Mouse (Mus musculus) c-Kit-positive CD71-negative TER-119-negative erythroid progenitor cells, embryonic 14.5 days (primary cell): ENCODE data around the gene Btbd9.
A peak's percentile ranks its signal among the peaks of the same experiment; 100 is the strongest.

Experiments used
- DNase-seq: peaks from one replicate; pipeline ENCODE4 v3.0.0-alpha.2; 2013; ENCODE audit warnings: low read depth

Btbd9 gene

DNA sequence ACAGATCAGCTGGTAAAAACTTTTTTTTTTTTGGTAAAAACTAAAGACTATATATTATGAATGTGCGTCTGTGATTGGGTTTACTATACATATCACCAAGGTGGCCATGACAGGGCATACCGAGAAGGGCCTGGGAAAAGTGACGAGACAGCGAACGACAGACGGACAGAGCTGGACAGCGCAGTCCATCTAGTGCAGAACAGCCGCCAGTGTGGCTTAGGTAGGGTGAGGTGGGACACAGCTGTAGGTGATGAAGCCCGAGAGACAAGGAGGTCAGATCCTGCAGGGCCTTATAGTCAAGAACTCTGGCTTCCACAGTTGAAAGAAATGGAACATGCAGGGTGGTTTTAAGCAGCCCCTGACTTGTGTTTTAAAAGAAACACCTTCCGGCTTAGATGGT is 94.9 kb downstream of the Btbd9 start:
- no peak for DNase-seq

DNA sequence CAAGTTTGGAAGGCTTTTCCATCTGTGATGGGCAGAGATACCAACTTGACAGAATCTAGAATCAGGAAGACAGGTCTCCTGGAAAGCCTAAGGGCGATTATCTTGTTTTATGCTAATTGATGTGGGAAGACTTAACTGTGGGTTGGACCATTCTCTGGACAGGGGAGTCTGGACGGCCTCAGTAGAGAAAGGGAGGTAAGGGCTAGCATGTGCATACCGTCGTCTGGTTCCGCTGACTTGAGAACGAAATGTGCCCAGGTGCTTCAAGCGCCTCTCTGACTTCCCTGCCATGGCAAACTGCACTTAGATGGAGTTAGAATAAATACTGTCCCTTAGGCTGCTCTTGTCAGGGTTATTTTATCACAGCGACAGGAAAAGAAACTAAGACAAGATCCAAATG is 95.9 kb downstream of the Btbd9 start:
- no peak for DNase-seq

DNA sequence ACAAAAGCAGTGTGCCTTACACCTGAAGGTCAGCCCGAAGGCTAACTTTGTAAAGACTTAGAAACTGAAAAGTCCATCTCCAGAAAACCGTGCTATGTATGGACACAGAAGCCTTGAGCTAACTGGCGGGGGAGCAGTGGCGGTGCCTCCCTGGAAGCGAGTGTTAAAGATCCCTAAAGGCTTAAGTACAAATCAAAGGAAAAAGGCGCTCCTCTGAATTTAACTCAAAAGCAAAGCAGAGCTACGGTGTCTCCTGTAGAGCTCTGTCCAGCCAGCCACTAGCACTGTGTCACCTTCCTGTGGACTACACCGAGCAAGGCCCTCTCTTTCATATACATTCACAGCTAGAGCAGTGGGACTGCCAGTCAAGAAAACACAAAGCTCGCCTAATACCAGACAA is 98.1 kb downstream of the Btbd9 start:
- DNase-seq = no peak

DNA sequence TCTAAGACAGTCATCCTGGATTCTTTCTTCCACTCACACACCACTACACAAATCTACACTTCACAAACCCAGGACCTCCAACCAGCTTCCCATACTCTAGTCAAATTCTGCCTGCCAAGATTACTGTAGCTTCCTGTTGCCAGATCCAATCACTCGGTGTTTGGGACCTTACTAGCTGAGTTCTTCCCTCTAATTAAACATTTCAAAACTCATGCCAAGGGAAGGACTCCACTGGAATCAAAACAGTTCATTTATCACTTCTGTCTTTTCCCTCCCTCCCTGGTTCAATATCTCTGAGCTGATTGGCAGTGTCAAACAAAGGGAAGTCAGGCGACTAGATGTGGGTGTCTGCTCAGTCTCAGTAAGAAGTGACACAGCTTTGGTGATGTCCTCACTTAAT is 101.7 kb downstream of the Btbd9 start:
- no peak for DNase-seq

DNA sequence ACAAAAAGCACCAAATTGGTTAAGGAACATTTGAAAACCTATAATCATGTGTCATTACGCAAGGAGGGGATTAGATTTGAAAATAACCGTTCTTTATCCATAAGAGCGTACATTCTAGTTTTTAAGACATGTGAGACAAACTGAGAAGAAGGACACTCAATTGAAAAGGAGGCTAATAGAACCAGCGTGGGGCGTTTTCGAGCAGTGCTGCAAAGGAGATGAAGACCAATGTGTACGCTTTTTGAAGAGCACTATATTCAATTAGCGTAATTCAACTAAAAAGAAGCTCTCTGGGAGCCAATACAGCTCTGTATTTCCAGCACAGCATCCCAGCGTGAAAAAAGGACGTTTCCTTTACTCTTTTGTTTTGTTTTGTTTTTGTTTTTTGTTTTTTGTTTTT is 103.5 kb downstream of the Btbd9 start:
- DNase-seq = no peak

DNA sequence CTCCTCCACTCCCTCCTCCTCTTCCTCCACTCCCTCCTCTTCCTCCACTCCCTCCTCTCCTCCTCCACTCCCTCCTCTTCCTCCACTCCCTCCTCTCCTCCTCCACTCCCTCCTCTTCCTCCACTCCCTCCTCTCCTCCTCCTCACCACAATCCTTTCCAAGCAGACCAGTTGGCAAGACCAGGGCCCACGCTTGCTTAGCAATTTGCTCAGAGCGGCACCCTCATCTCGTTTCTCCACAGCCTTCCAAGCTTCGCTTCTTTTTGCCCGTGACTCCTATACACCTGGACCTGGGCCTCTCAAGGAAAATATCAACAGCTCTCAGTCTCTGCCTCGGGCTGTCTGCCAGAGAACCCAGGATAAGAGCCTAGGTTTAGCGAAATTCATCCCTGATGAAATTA is 104.8 kb downstream of the Btbd9 start:
- DNase-seq = no peak

DNA sequence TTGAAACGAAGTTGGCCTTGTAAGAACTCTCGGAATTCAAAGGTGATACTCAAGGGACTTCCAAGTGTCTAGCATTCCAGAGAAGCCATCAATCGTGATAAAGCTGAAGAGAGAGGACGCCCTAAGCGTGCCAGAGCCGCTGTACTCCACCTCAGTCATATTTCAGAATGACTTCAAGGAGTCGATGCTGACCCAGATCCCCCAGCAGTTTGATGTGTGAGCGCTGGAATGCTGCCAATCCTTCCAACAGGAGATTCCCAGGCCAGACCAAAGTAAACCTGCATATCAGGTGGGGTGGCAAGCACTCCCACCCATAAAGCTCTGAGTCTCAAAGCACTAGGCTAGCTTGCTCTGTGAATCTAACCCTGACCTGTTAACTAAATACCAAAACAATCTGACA is 105.5 kb downstream of the Btbd9 start:
- no peak for DNase-seq

DNA sequence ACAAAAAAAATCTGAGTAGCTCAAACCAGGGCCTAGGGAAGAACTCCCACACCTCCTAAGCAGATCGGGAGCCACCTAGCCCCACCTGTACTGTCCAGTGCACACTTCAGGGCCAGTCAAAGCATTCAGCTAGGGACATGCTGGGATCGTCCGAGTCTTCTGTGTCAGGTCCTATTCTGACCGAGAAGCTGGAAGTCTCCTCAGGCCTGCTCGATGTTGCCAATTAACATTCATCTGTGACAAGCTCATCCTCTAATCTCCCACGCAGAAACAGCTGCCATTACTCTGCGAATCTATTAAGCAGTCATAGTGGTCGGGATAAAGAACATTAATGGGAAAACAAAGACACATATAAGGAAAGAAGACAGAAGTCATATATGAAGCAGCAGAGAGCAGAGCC is 106.0 kb downstream of the Btbd9 start:
- no peak for DNase-seq

DNA sequence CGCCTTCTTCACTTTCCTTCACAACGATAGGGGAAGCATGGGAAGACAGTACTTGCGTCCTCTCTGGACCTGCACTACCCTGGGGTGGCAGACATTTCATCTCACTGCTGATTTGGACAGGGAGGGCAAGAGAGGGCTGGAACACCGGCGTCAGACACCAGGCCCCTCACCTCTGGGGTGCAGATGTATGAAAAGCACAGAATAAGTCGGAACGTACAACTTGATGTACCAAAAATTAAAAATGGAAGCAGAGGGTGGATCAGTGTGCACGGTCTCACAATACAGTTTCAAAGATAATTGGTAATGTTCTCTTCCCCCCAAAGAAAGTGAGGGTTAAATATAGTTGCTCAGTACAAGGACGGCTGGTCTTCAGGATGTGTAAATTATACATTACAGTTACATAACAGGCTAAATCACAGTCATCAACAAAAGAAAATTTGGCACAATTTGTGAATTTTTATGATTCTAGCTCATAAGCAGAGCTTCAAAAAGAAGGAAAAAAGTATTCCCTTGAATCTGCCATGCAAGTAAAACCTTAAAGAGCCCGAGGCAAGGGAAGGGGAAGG is 106.7 kb downstream of the Btbd9 start:
- no peak for DNase-seq

DNA sequence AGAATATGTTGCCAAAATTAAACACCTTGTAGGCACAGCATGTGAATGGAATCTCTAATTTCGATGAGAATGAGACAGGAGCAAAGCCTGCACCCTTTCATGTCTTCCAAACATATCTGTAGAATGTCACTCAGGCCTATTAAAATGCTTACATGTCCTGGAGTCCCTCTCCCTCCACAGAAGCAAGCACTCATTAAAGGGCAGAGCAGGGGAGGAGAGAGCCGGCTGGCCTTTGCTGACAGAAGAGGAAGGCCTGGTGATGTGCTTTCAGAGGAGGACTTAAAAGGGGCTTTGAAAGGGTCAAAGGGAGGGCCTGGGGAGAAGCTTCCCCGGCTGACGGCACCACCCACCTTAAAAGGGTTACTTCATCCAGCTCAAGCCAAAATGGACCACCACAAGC is 107.9 kb downstream of the Btbd9 start:
- no peak for DNase-seq

DNA sequence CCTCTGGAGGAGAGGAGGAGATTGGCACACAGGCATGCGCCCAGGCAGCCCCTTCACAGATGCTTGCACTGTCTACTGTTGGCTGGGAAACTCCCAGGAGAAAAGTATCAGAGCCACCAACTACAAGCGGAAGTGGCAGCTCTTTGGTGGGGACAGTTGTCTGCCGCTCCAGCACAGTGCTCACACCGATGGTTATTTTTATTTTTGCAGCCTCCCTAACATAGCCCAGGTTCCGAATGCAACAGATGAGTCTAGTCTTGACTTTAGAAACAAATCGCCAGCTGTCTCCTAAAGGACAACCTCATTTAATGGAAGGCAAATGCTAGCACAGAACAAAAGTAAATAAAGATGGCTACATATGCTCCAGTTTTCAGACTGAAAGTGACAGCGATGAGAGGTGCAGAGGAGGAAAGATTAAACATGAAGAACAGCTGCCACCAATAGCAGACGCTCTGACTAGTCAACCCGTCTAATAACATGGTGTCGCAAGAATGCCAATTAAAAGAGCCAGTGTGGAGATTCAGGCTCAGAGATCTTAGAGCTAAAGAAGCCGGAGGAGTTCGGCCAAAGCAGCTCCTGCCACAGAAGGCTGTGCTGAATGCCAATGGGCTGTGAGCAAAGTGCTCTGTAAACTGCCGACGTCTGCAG is 108.6 kb downstream of the Btbd9 start:
- no peak for DNase-seq

DNA sequence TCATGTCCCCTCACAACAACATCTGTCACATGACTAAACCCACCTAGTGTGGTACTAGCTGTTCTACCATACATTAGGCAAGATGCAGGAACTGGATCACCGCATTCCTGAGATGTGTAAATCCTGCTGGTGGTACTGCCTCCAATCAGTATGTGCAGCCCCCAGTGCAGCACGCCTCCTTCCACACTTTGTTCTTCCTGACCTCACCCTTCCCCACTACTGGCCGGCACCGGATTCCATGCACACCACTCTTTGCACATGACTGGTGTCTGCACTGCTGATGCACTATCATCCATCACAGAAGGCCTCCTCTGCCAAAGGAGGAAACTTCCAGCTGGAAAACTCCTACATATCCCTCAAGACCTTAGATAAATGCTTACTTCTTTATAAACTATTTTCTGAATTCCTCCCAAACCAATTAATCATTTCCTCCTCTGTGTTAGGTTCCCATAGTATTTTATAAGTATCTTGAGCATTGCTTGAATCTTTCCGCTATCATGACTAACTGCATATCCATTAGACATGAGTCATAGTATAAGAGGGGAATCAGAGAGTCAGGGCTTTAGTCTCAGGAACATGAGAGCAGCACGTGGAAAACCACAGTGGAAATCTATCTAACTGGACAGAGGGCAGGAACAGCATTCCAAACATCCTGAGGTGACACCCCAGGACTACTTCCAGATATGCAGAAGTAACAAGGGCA is 111.1 kb downstream of the Btbd9 start:
- DNase-seq = no peak

DNA sequence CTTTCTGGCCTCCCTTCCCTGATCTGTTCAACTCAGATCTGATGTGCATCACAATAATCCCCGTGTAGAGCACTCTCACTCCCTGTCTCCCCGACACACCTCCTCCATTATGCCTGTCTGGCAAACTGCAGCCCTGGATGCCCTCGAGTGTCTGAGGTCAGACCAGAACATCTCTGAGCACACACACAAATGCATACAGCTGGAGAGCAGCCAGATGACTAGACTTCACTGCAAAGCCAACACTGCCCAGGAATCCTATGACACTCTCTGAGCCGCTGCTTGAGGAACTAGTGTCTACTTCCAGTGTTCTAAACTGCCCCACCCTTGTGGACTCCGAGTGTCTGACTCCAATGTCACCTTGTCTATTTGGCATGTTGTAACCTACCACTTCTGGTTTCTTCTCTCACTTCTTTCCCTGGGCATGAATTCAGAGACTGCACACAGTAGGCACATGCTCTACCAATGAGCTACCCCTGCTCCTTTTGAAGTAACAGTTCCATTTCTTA is 112.0 kb downstream of the Btbd9 start:
- no peak for DNase-seq

DNA sequence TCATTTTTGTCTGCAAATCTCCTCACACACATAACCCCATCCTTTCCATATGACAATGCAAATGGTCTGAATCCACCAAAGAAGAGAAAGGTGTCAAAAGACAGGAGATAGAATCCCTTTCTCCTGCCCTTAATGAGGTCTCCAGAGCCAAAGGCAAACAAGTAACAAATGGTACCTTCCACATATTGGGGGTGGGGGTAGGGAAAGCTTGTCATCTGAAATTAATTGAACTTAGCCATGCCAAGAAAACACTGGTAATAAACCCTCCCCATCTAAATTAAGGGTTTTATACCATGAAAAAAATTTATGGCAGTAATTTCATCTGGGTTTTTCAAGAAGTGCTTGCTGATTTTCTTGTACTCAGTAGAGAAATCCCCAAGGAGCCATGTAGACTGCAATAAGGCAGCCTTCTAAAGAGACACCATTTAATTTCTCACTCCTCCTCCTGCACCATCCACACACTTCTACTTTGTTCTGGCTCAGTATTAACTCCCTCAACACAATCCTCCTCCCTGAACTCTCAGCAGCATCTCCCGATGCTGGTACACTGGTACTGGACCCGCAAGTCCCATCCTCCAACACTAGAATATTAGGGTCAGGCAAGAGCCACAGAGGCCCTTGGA is 115.5 kb downstream of the Btbd9 start:
- no peak for DNase-seq

DNA sequence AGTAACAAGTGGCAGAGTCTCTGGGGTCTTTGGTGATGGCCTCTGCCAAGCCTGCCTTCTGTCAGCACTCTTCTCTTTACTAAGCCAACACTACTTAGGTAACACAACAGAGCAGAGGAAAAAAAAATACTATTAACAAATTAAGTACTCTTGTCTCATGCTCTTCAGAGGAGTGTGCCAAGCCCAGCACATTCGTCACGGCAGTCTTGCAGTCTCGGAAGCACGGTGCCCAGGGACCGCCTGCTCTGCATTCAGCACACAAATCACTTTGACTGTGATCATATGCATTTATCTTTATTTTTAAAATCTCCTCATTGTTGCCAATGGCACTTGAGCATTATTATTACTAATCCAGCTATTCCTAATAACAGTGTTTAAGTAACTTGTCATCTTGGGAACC is 116.6 kb downstream of the Btbd9 start:
- no peak for DNase-seq

DNA sequence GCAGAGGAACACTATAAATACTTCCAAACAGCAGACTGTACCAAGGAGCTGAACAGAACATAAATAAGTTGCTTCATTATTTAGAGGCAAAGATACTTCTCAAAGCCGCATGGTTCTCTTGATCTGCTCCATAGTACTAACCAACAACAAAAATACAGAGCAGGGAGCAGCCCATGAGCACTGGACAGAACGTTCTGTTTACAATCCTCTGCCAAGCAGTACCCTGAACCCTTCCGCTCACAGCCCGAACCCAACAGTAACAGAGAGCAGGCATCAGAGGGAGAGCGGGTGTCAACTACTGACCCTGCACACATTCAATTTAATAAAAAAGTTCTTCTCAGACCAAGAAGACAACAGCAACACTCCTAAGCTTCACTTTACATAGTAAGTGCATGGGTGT is 117.4 kb downstream of the Btbd9 start:
- no peak for DNase-seq

DNA sequence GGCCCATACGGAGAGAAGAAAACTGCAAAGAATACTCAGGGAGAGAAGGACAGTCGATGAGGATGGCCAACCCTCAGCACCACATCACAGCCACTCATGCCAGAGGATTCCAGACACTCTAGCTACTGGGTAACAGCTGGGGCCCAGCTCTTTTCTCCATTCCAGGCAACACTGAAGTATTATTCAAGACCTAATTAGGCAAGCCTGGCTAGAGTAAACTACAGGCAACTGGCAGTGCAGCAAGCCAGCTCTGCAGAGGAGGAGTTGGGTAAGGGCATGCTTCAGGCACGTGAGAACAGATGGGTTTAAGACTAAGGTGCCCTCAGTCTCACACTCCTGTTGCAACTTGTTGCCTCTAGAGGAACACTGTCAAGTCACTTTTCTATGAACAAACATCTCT is 118.0 kb downstream of the Btbd9 start:
- no peak for DNase-seq

DNA sequence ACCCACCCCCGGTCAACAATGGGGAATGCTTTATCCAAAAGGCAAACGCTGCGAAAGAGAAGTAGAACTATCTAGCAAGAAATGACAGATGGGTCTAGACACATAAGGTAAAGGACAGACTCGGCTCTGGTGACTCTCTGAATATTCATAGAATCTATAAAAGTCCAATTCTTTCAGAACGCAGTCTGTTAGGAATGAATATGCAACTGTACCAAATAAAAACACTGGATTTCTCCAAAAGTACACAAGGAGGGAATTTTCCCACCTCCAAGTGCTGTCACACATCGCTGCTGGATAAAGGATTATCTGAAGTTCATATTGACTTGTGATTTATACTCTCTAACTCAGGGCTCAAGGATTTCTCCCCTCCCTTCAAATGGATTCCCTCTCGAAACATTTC is 118.8 kb downstream of the Btbd9 start:
- no peak for DNase-seq

DNA sequence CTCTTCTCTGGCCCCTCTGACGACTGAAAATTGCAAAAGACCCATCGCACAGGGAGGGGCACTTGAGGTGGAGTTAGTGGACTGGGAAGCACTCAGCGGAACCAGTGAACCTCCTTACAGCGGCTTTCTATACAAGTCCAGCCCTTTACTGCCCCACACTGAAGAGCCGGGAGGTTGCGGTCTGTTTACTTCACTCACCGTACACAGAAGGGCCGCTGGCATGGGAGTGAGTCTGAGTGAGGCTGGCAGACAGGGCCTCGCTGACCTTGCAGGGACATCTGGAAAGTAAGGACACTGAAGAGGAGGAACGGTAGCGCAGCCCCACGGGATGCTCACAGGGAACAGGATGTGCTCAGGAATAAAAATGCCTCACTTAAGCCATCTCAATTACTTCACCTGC is 120.0 kb downstream of the Btbd9 start:
- no peak for DNase-seq

DNA sequence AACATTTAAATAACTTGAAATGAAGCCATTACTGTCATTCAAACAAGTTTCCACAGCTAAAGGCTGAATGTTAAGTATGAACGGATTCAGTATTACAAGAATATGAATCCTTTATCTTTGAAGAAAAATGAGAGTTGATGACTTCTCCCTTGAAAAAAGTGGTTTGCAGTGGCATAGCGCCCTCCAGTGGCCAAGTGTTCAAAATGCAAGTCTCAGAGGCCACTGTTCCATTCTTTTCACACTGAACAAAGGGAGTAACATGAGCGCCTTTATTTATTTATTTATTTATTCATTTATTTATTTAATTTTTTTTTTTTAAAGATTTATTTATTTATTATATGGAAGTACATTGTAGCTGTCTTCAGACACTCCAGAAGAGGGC is 121.4 kb downstream of the Btbd9 start:
- DNase-seq = peak; percentile 66

DNA sequence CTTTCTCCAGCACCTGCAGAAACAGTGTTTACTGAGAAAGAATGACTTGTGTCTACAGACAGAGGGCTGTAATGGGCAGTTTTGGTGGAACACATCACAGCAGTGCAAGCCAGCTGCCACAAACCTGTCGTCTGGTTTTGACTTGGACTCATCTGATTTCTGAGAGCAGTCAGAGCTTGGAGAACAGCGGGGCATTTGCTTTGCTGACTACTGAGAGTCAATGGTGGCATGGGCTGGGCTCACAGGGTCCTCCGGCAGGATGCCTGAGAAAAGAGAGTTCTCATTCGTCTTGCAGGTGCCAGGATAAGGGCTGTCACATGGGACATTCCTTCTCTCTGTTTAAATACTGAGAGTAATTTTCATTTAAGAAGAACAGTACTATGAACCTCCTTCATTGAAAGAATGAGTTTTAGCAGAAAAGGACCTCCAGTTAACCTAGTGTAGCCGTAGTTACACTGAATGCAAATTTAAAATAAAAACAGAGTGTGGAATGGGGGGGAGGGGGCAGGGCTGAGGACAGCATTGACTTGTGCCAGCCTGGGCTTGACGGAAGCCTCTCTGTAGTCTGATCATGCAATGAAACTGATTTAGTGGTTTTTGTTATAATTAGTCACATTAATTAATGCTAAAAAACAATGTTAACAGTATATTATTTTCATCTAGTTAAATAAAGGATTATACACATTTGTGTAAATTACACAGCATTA is 122.0 kb downstream of the Btbd9 start:
- DNase-seq = no peak

DNA sequence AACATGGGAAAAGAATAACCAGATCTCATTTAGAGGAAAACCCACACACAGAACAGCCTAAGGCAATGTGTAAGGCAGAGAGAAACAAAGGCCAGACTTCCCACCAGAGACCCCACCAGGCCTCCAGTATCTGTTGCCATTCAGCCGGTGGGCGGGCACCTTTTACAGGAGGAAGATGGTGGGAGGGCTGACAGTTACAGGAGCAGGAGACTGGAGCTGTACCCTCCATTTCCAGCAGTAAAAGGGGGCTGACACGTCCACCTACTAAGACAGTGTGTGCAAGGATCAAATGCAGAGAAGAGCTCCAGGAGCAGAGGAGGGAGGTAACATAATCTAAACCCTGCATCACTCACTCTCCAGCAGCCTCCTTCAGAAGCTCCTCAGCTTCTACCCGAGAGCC is 123.0 kb downstream of the Btbd9 start:
- no peak for DNase-seq

DNA sequence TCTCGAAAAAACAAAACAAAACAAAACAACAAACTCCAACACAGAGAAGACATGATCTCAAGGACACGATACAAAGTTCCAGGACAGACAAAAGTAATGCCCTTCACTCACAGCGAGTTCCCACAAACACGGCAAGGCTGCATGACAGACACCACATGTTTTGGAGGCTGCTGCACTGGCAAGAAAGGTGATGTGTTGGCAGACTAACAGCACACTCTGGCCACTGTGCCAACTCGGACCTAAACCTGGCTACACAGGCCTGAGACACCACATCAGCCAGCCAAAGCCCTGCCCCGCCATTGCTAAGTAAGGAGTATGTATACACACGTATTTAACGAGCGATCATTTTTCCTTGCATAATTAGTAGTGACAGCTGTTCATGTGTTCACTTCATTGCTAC is 123.9 kb downstream of the Btbd9 start:
- DNase-seq = no peak
